Mouse (Mus musculus) c-Kit-positive CD71-negative TER-119-negative erythroid progenitor cells, embryonic 14.5 days (primary cell): ENCODE data around the gene Ing2.

Source experiments
- DNase-seq: peaks from one replicate; pipeline ENCODE4 v3.0.0-alpha.2; 2013; ENCODE audit warnings: low read depth

Ing2 gene

GRCm38 (mm10) chr8:47674140-47674776 lies 1.1 kb downstream of the Ing2 start:
- DNase-seq, result no peak

- DNase-seq, result peak; percentile 72
Measured at GRCm38 (mm10) chr8:47673317-47674139, 1.8 kb downstream of the Ing2 start.

- DNase-seq, result no peak
Measured at GRCm38 (mm10) chr8:47664231-47664785, 11.0 kb downstream of the Ing2 start.

- DNase-seq, result no peak
Measured at GRCm38 (mm10) chr8:47663201-47663600, 12.2 kb downstream of the Ing2 start.

GRCm38 (mm10) chr8:47662716-47663115 lies 12.6 kb downstream of the Ing2 start:
- no peak for DNase-seq

- no peak for DNase-seq
Measured at GRCm38 (mm10) chr8:47660394-47660793, 15.0 kb downstream of the Ing2 start.

GRCm38 (mm10) chr8:47659463-47659862 lies 15.9 kb downstream of the Ing2 start:
- no peak for DNase-seq

GRCm38 (mm10) chr8:47654406-47654805 lies 20.9 kb downstream of the Ing2 start:
- no peak for DNase-seq

- DNase-seq, result no peak
Measured at GRCm38 (mm10) chr8:47652737-47653076, 22.6 kb downstream of the Ing2 start.

- no peak for DNase-seq
Measured at GRCm38 (mm10) chr8:47651913-47652736, 23.2 kb downstream of the Ing2 start.

GRCm38 (mm10) chr8:47650853-47651252 lies 24.5 kb downstream of the Ing2 start:
- DNase-seq, result no peak

GRCm38 (mm10) chr8:47649551-47649950 lies 25.8 kb downstream of the Ing2 start:
- DNase-seq, result no peak

GRCm38 (mm10) chr8:47642514-47643064 lies 32.8 kb downstream of the Ing2 start:
- no peak for DNase-seq

- no peak for DNase-seq
Measured at GRCm38 (mm10) chr8:47637152-47637551, 38.2 kb downstream of the Ing2 start.

- DNase-seq, result no peak
Measured at GRCm38 (mm10) chr8:47636032-47636431, 39.3 kb downstream of the Ing2 start.

- peak; percentile 5 for DNase-seq
Measured at GRCm38 (mm10) chr8:47634791-47635341, 40.5 kb downstream of the Ing2 start.

GRCm38 (mm10) chr8:47621144-47621543 lies 54.2 kb downstream of the Ing2 start:
- no peak for DNase-seq
